Comparison of ENCODE assay signal across 8 mouse cellular contexts in the genomic region with DNA sequence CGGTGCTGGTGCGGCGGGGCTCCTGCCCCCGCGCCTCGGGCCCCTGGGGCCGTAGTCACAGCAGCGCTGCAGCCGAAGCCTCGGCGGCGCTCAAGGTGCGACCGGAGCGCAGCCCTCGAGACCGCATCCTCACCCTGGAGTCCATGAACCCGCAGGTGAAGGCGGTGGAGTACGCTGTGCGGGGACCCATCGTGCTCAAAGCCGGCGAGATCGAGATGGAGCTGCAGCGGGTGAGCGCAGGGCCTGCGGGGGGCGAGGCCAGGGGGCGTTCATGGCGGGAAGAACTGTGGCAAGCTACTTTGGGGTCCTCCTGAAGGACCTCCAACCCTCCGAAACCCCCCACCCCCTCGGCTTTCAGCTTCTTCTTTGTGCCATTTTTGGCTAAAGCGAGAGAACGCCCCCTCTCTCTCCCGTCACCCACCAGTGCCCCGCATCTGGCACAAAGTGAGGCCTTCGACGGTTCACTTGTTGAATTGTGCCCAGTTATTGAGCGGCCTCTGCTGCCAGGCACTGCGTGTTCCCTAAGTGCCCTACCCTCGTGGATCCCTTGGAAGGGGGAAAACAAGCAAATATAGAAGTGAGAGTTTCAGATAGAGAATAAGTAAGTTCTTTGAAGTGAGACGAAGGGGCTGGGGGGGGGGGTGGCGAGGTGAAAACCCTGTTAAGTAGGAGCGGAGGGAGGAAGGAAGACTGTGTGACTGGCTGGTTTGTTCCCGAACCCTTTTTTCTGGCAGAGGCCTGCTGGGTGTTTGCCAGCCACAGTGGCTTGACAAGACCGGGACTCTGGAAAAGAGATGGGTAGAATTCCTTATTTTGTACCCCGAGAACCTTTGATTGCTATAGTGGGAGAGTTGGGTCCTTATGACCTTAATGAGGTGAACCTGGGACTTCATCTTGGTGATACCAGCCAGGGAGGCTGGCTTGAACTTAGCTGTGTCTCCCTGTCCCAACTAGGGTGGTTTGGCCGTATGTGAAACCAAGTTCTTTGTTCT. TPM values are rescaled to one million over a fixed set of nuclear protein-coding genes. Genes with fewer than 3 reads are reported as not detected.
DNase-seq lines count a peak whose midpoint lies in the region; ATAC-seq and TF ChIP-seq lines count a peak whose summit lies in the region.

No protein-coding gene starts in this region.

- peak overlapping the region; percentile 52 for H3K4me2 ChIP-seq in CH12.LX (ENCODE audit: insufficient read depth, low read depth, poor library complexity, severe bottlenecking)
- peak overlapping the region; percentile 88 for H3K4me2 ChIP-seq in hindbrain, embryonic 13.5 days
- peak overlapping the region; percentile 94 for H3K4me2 ChIP-seq in neural tube, embryonic 12.5 days (replicated peaks)

- intact Hi-C loops in left cerebral cortex, postnatal 4 days (cut with DNase I) = loop anchor here (5.0 kb wide), 1 partner anchor 41 kb away; no protein-coding TSS in a partner anchor

- H3K27me3 ChIP-seq in erythroblast, embryonic 14.5 days (ENCODE audit: control insufficient read depth) = peaks cover 26% of the 10 kb centered on the region
- H3K27me3 ChIP-seq in CH12.LX (replicated peaks) = no peaks in the 10 kb centered on the region
- H3K27me3 ChIP-seq in hindbrain, embryonic 13.5 days = no peaks in the 10 kb centered on the region
- H3K27me3 ChIP-seq in neural tube, embryonic 12.5 days (replicated peaks) = no peaks in the 10 kb centered on the region

- peak overlapping the region; percentile 64 for H3K4me3 ChIP-seq in erythroblast, embryonic 14.5 days (replicated peaks)
- peak overlapping the region; percentile 94 to 97 (median 95) for H3K4me3 ChIP-seq in CH12.LX (replicated peaks in 1 of 3; ENCODE audit: low read depth in 2 of 3, low read length in 2 of 3, poor library complexity in 1 of 3)
- H3K4me3 ChIP-seq in hindbrain, embryonic 13.5 days = peak overlapping the region; percentile 90
- peak overlapping the region; percentile 79 for H3K4me3 ChIP-seq in neural tube, embryonic 12.5 days

- no peak for ATAC-seq in erythroblast, adult 5-6 weeks (replicated peaks; ENCODE audit: low FRiP score, poor library complexity, severe bottlenecking)
- ATAC-seq in hindbrain, embryonic 13.5 days (ENCODE audit: low FRiP score) = peak; percentile 37
- ATAC-seq in neural tube, embryonic 12.5 days (ENCODE audit: low FRiP score, low read depth) = peak; percentile 46

- no peaks in the 10 kb centered on the region for H3K9me3 ChIP-seq in erythroblast, embryonic 14.5 days (ENCODE audit: control insufficient read depth, low read length)
- H3K9me3 ChIP-seq in CH12.LX (replicated peaks; ENCODE audit: low read length) = no peaks in the 10 kb centered on the region
- H3K9me3 ChIP-seq in hindbrain, embryonic 13.5 days = no peaks in the 10 kb centered on the region
- H3K9me3 ChIP-seq in neural tube, embryonic 12.5 days = no peaks in the 10 kb centered on the region

- no peak for TF ChIP-seq POLR2A in CH12.LX (IDR thresholded peaks at IDR 0.05; ENCODE audit: low read depth, low read length)

- H3K27ac ChIP-seq in CH12.LX (ENCODE audit: insufficient read depth, low read depth) = no peak overlapping the region
- H3K27ac ChIP-seq in hindbrain, embryonic 13.5 days = peak overlapping the region; percentile 83
- no peak overlapping the region for H3K27ac ChIP-seq in neural tube, embryonic 12.5 days

- DNase-seq in CH12.LX (ENCODE audit: extremely low read depth) = peak; percentile 34
- peak; percentile 56 for DNase-seq in embryo, embryonic 11 days
- peak; percentile 53 for DNase-seq in left cerebral cortex, postnatal 4 days
- no peak for DNase-seq in spleen, postnatal 14 days (ENCODE audit: low spot score in 2 of 2)

- no peaks in the 10 kb centered on the region for H3K36me3 ChIP-seq in erythroblast, embryonic 14.5 days (ENCODE audit: control insufficient read depth)
- peaks cover 7 to 30% of the 10 kb centered on the region in 2 experiments for H3K36me3 ChIP-seq in CH12.LX (replicated peaks in 1 of 2; ENCODE audit: control insufficient read depth in 1 of 2, insufficient read depth in 1 of 2, low read length in 1 of 2)
- peaks cover 5% of the 10 kb centered on the region for H3K36me3 ChIP-seq in hindbrain, embryonic 13.5 days
- H3K36me3 ChIP-seq in neural tube, embryonic 12.5 days = no peaks in the 10 kb centered on the region

- TF ChIP-seq RAD21 in CH12.LX (IDR thresholded peaks at IDR 0.05; ENCODE audit: low read depth, low read length) = no peak

- H3K4me1 ChIP-seq in erythroblast, embryonic 14.5 days (ENCODE audit: control insufficient read depth) = peaks cover 14% of the 10 kb centered on the region
- peaks cover 2 to 22% of the 10 kb centered on the region in 2 experiments; a peak in 3 of 4 replicates for H3K4me1 ChIP-seq in CH12.LX (ENCODE audit: control insufficient read depth in 1 of 2, insufficient read depth in 2 of 2)
- H3K4me1 ChIP-seq in hindbrain, embryonic 13.5 days (replicated peaks) = peaks cover 17% of the 10 kb centered on the region
- H3K4me1 ChIP-seq in neural tube, embryonic 12.5 days = peaks cover 9% of the 10 kb centered on the region; the same call in 1 of the 2 replicates

- no peak for TF ChIP-seq EP300 in CH12.LX (IDR thresholded peaks at IDR 0.05; ENCODE audit: low read length)

- 6% methylated on average over 49 of the region's 49 CpGs for WGBS in hindbrain, embryonic 13.5 days
- 9% methylated on average over 49 of the region's 49 CpGs for WGBS in neural tube, embryonic 12.5 days

- dilution Hi-C loops in CH12.LX (cut with MboI; ENCODE audit: extremely low pct_ligation_motif_present, extremely low pct_unique_long_range_greater_than_20kb, low sequenced_read_pairs) = no loop called here

- in situ Hi-C loops in CH12.LX (cut with MboI; ENCODE audit: low pct_ligation_motif_present, low pct_unique_long_range_greater_than_20kb, low sequenced_read_pairs) = no loop called here

- peak overlapping the region; percentile 65 for H3K9ac ChIP-seq in CH12.LX (ENCODE audit: insufficient read depth, low read depth)
- H3K9ac ChIP-seq in hindbrain, embryonic 13.5 days = peak overlapping the region; percentile 94
- peak overlapping the region; percentile 80 for H3K9ac ChIP-seq in neural tube, embryonic 12.5 days

- TF ChIP-seq CTCF in CH12.LX (conservative IDR thresholded peaks at IDR 0.05 in 1 of 2, IDR thresholded peaks at IDR 0.05 in 1 of 2; ENCODE audit: low read depth in 2 of 2, low read length in 2 of 2) = no peak

- H3K79me2 ChIP-seq in CH12.LX (replicated peaks; ENCODE audit: control insufficient read depth, extremely low read depth, insufficient read depth, poor library complexity, severe bottlenecking) = peaks cover 5% of the 10 kb centered on the region; the same call in 1 of the 2 replicates

TF ChIP-seq in CH12.LX, 34 proteins besides CTCF, POLR2A, EP300 and RAD21:
- TF ChIP-seq UBTF (IDR thresholded peaks at IDR 0.05; ENCODE audit: low read depth, low read length) = peak; percentile 76; the same call in 1 of the 2 replicates
- no peak for TF ChIP-seq USF2 (conservative IDR thresholded peaks at IDR 0.05; ENCODE audit: low read depth, low read length)
TF ChIP-seq in CH12.LX: peak in this region for 1.

RNA-seq across cellular contexts. Expression of a gene that starts 0.9 kb away (rescaled TPM):
- polyA plus RNA-seq in erythroblast, embryonic 14.5 days (2012) = 0.09 TPM in 1 of 2 replicates, not detected in the other
- total RNA-seq in erythroblast, adult 5-6 weeks (2015; ENCODE audit: low replicate concordance) = 0.84 TPM in 1 of 2 replicates, not detected in the other
- not detected in 2 replicates for total RNA-seq in erythroblast, adult 5-6 weeks (2017; ENCODE audit: low replicate concordance)
- total RNA-seq in CH12.LX (2012; rRNA removed) (24.8 and 50.0 TPM in 2 replicates), CH12.LX (2014; rRNA removed) (37.8 and 39.8 TPM in 2 replicates)
- 29.7 and 37.2 TPM in 2 replicates for polyA plus RNA-seq in CH12.LX (2012; ENCODE audit: insufficient read length, low read depth)
- polyA plus RNA-seq in hindbrain, embryonic 13.5 days (2015; fragmentation: Nextera tagmentation; extraction: Ambion mirVana) = 39.9 and 47.7 TPM in 2 replicates
- total RNA-seq in left cerebral cortex, postnatal 4 days (2021) = 10 to 100 TPM; 40.0 to 40.9 TPM
- 46.2 and 46.9 TPM in 2 replicates for polyA plus RNA-seq in neural tube, embryonic 12.5 days (2016; fragmentation: Nextera tagmentation; extraction: Ambion mirVana)

Comparison
In these comparisons a context has a peak if more than half of its experiments do, and no peak if none do; other contexts are left out.
1. DNase-seq: peak in CH12.LX (single experiment), embryo, embryonic 11 days (single experiment) and left cerebral cortex, postnatal 4 days (single experiment); none in spleen, postnatal 14 days (0 of 2).
2. RNA of a gene that starts 0.9 kb away (polyA plus RNA-seq): 39.9 to 47.7 TPM in hindbrain, embryonic 13.5 days, 46.2 to 46.9 TPM in neural tube, embryonic 12.5 days and 29.7 to 37.2 TPM in CH12.LX; 0.09 TPM in erythroblast, embryonic 14.5 days; every median in the first group is over 10 times any median in the second.
3. Peak in every context shown above with its lines, with median percentiles within 50 percentile points of each other: H3K4me3 ChIP-seq, H3K4me2 ChIP-seq and H3K9ac ChIP-seq.